Mouse (Mus musculus): ENCODE data around the gene Fgf18. TPM values are rescaled to one million over a fixed set of nuclear protein-coding genes. Genes with fewer than 3 reads are reported as not detected.

Fgf18 gene
- polyA plus RNA-seq, 1 experiment from 2014 or later = 5.7 TPM

- peak; percentile 88 for DNase-seq (ENCODE audit: low spot score)
- Histone ChIP-seq H3K36me3 (peaks cover 46% of the 10 kb centered on the region), H3K4me1 (peaks cover 13% of the 10 kb centered on the region), H3K9me3 (replicated peaks) (no peaks in the 10 kb centered on the region), H3K27ac (peak overlapping the region; percentile 97), H3K4me3 (peak overlapping the region; percentile 91), H3K27me3 (ENCODE audit: low read depth, poor library complexity, severe bottlenecking) (no peaks in the 10 kb centered on the region)
- WGBS = 2% methylated on average over 52 of the region's 53 CpGs
These were observed 15.2 kb upstream of the Fgf18 start for GRCm38 (mm10) chr11:33162211-33162997.

GRCm38 (mm10) chr11:33159741-33160140 lies 12.5 kb upstream of the Fgf18 start:
- H3K36me3 ChIP-seq = peaks cover 72% of the 10 kb centered on the region
- H3K4me3 ChIP-seq = 0 out of 2 replicates have a peak overlapping the region, but pooled peaks have one; percentile 10
- 91% methylated on average over 3 of the region's 3 CpGs for WGBS
- no peak for DNase-seq (ENCODE audit: low spot score)
- H3K4me1 ChIP-seq = peaks cover 13% of the 10 kb centered on the region
- no peaks in the 10 kb centered on the region for H3K27me3 ChIP-seq (ENCODE audit: low read depth, poor library complexity, severe bottlenecking)
- no peak overlapping the region for H3K27ac ChIP-seq
- no peaks in the 10 kb centered on the region for H3K9me3 ChIP-seq (replicated peaks)

DNA sequence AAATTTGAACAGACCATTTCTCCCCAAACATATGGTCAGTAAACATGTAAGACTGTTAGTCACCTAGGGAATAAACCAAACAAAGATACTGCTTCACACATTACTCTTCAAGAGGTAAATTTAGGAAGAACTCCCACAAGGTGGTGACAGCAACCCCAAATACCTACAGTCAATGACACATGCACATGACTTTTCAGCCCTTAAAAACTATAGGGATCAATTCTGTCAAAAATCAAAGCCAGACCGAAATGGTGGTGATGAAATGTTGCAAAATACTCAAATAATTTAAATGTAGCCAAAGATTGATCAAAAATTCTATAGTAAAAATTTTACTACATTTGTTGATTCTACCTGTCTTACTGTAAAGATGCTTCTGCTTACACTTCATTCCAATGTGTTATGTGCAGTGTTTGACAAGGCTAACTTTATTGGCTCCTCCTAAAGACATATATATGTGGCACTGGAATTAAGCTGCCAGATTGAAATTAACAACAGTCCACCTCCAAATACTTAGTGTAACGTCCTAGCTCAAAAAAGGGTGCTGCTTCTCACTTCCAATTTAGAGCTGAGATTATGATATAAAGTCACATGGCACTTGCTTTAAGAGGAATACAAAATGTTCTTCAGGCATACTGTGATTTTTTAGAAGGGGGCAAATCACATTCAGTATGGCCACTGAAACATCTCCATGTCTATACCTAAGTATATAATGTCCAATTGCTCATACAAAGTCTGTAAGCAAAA lies 10.4 kb upstream of the Fgf18 start:
- Histone ChIP-seq H3K36me3 (peaks cover 93% of the 10 kb centered on the region), H3K27ac (no peak overlapping the region), H3K4me3 (no peak overlapping the region), H3K27me3 (ENCODE audit: low read depth, poor library complexity, severe bottlenecking) (no peaks in the 10 kb centered on the region), H3K9me3 (replicated peaks) (no peaks in the 10 kb centered on the region), H3K4me1 (peaks cover 6% of the 10 kb centered on the region)
- 74% methylated on average over 2 of the region's 2 CpGs for WGBS
- DNase-seq (ENCODE audit: low spot score) = no peak

DNA sequence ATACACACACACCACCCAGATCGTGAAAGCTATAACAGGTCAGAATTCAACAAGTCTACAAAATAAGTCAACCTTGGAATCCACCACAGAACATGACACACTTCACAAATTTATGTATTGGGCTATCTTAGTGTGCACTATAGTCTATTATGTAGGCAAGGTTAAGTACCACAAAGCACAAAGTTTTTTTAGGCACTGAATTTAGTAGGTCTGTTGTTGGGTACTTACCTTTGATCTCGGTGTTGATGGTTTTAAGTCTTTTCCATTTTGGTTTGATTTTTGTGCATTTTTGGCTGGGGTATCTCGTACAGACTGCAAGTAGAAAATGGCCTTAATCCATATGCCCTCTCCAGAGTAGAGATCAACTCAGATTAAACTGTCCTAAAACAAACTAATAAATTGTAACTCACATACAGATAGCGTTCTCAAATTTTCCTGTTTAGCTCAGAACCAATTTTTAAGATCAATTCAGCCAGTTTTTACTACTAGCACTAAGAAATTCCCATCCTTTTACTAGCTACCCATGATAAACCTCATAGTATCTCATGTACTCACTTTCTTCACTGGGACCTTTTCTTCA lies 9.3 kb upstream of the Fgf18 start:
- H3K36me3 ChIP-seq = peaks cover 100% of the 10 kb centered on the region

GRCm38 (mm10) chr11:33154459-33154858 lies 7.3 kb upstream of the Fgf18 start:
- 93% methylated on average over 3 of the region's 3 CpGs for WGBS
- H3K4me1 ChIP-seq = peaks cover 1% of the 10 kb centered on the region; the same call in 1 of the 2 replicates
- no peak overlapping the region for H3K4me3 ChIP-seq
- H3K36me3 ChIP-seq = peaks cover 100% of the 10 kb centered on the region
- no peaks in the 10 kb centered on the region for H3K9me3 ChIP-seq (replicated peaks)
- H3K27me3 ChIP-seq (ENCODE audit: low read depth, poor library complexity, severe bottlenecking) = no peaks in the 10 kb centered on the region
- no peak overlapping the region for H3K27ac ChIP-seq
- no peak for DNase-seq (ENCODE audit: low spot score)

More for the DNA sequence above, 9.3 kb upstream of the Fgf18 start:
- Histone ChIP-seq H3K27ac (no peak overlapping the region), H3K9me3 (replicated peaks) (no peaks in the 10 kb centered on the region), H3K4me1 (peaks cover 6% of the 10 kb centered on the region), H3K27me3 (ENCODE audit: low read depth, poor library complexity, severe bottlenecking) (no peaks in the 10 kb centered on the region), H3K4me3 (no peak overlapping the region)
- no peak for DNase-seq (ENCODE audit: low spot score)
- WGBS = 87% methylated on average over 4 of the region's 4 CpGs

- H3K4me1 ChIP-seq = peaks cover 3% of the 10 kb centered on the region
- no peak overlapping the region for H3K4me3 ChIP-seq
- no peaks in the 10 kb centered on the region for H3K9me3 ChIP-seq (replicated peaks)
- H3K36me3 ChIP-seq = peaks cover 87% of the 10 kb centered on the region
- 96% methylated on average over 1 of the region's 1 CpGs for WGBS
- DNase-seq (ENCODE audit: low spot score) = no peak
- no peaks in the 10 kb centered on the region for H3K27me3 ChIP-seq (ENCODE audit: low read depth, poor library complexity, severe bottlenecking)
- no peak overlapping the region for H3K27ac ChIP-seq
These were observed 5.8 kb upstream of the Fgf18 start for GRCm38 (mm10) chr11:33152997-33153396.

DNA sequence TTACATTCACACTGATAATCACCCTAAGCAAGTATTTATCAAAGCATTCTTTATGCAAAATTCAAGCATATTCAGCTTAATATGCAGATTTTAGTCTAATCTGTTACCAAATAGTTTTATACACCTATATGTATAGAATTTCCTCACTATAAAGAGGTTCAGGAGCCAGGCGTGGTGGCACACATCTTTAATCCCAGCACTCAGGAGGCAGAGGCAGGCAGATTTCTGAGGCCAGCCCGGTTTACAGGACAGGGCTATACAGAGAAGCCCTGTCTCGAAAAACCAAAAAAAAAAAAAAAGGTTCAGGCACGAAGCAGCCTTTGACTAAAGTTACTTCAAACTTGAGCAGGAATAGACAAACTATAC lies 4.6 kb upstream of the Fgf18 start:
- peaks cover 12% of the 10 kb centered on the region for H3K27me3 ChIP-seq (ENCODE audit: low read depth, poor library complexity, severe bottlenecking)
- 76% methylated on average over 4 of the region's 4 CpGs for WGBS
- H3K4me3 ChIP-seq = no peak overlapping the region
- H3K9me3 ChIP-seq (replicated peaks) = no peaks in the 10 kb centered on the region
- H3K27ac ChIP-seq = no peak overlapping the region
- H3K4me1 ChIP-seq = peaks cover 15% of the 10 kb centered on the region
- H3K36me3 ChIP-seq = peaks cover 75% of the 10 kb centered on the region
- peak; percentile 21 for DNase-seq (ENCODE audit: low spot score)

DNA sequence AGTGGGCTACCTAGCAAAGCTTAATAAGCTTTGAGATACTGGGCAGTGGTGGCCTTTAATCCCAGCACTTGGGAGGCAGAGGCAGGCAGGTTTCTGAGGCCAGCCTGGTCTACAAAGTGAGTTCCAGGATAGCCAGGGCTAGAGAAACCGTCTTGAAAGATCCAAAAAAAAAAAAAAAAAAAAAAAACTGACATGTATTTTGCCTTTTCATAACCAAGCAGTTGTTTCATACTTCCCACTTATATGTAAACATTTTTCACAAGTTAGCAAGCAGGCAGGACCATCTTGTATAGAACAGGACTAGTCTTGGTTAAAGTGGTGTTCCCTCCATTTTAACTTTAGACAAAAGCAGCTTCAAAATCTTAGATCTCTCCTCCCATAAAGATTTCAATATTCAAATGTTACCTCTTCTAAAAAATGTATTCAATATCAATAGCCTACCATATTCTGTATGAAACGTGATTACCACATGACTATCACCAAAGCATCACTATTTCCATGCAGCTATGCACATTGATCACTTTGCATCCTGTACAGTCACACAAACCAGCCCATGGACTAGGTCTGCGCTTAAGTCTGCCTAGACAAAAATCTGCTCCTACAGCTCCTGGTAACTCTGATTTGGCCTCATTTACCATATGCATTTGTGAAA lies 4.1 kb upstream of the Fgf18 start:
- H3K4me1 ChIP-seq = peaks cover 20% of the 10 kb centered on the region
- H3K4me3 ChIP-seq = no peak overlapping the region
- peak; percentile 28 for DNase-seq (ENCODE audit: low spot score)
- WGBS = 74% methylated on average over 3 of the region's 3 CpGs
- no peaks in the 10 kb centered on the region for H3K9me3 ChIP-seq (replicated peaks)
- no peak overlapping the region for H3K27ac ChIP-seq
- peaks cover 17% of the 10 kb centered on the region for H3K27me3 ChIP-seq (ENCODE audit: low read depth, poor library complexity, severe bottlenecking)
- H3K36me3 ChIP-seq = peaks cover 70% of the 10 kb centered on the region

DNA sequence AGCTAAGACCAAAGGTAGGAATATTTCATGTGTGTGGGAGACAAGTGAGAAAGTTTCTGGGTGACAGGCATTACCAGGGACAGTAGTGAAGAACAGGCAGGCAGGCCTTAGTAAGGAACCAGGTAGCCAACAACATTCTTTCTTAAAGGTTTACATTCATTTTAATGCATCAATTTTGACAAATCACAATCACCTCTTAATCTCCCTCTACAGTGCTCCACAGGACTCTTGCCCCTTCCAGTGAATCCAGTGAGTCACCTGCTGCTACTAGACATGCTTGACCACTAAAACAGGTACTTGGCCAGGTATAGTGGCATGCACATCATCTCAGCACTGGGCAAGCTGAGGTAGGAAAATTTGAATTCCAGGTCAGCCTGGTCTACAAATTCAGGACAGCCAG lies 3.2 kb upstream of the Fgf18 start:
- peaks cover 61% of the 10 kb centered on the region for H3K36me3 ChIP-seq
- peak; percentile 26 for DNase-seq (ENCODE audit: low spot score)
- peaks cover 26% of the 10 kb centered on the region for H3K27me3 ChIP-seq (ENCODE audit: low read depth, poor library complexity, severe bottlenecking)
- no peak overlapping the region for H3K4me3 ChIP-seq
- no peaks in the 10 kb centered on the region for H3K9me3 ChIP-seq (replicated peaks)
- no peak overlapping the region for H3K27ac ChIP-seq
- peaks cover 29% of the 10 kb centered on the region for H3K4me1 ChIP-seq

DNA sequence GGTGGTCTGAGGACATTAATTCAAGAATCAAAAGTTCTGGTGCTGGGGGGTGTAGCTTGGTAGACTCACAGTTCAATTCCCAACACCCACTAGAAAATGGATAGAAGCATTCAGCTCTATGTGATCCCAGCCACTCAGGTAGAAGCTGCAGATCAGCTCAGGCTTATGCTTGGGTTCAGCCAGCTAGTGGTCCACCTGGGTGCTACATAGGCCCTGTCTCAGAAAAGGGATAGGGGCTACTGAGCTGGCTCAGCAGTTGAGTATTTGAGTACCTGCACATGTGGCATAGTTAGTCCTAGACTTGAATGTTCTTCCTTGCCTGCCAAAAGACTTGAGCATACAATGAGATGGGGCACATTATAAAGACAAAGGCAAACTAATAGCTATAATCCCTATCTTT lies 2.3 kb upstream of the Fgf18 start:
- peaks cover 52% of the 10 kb centered on the region for H3K36me3 ChIP-seq
- no peak overlapping the region for H3K27ac ChIP-seq
- no peaks in the 10 kb centered on the region for H3K9me3 ChIP-seq (replicated peaks)
- peak; percentile 30 for DNase-seq (ENCODE audit: low spot score)
- H3K4me1 ChIP-seq = peaks cover 39% of the 10 kb centered on the region
- no peak overlapping the region for H3K4me3 ChIP-seq
- H3K27me3 ChIP-seq (ENCODE audit: low read depth, poor library complexity, severe bottlenecking) = peaks cover 35% of the 10 kb centered on the region

GRCm38 (mm10) chr11:33149088-33149436 lies 1.9 kb upstream of the Fgf18 start:
- Histone ChIP-seq H3K27ac (no peak overlapping the region), H3K4me1 (peaks cover 42% of the 10 kb centered on the region), H3K9me3 (replicated peaks) (no peaks in the 10 kb centered on the region), H3K36me3 (peaks cover 48% of the 10 kb centered on the region), H3K27me3 (ENCODE audit: low read depth, poor library complexity, severe bottlenecking) (peaks cover 39% of the 10 kb centered on the region), H3K4me3 (no peak overlapping the region)
- 32% methylated on average over 3 of the region's 3 CpGs for WGBS
- no peak for DNase-seq (ENCODE audit: low spot score)

- Histone ChIP-seq H3K27ac (peak overlapping the region; percentile 83; the same call in 1 of the 2 replicates), H3K4me3 (peak overlapping the region; percentile 74), H3K36me3 (peaks cover 43% of the 10 kb centered on the region), H3K27me3 (ENCODE audit: low read depth, poor library complexity, severe bottlenecking) (peaks cover 44% of the 10 kb centered on the region), H3K4me1 (peaks cover 47% of the 10 kb centered on the region), H3K9me3 (replicated peaks) (no peaks in the 10 kb centered on the region)
- peak; percentile 86 for DNase-seq (ENCODE audit: low spot score)
- 6% methylated on average over 23 of the region's 23 CpGs for WGBS
These were observed 1.3 kb upstream of the Fgf18 start for GRCm38 (mm10) chr11:33148338-33149087.
